Mouse (Mus musculus) ES-E14 (cell line): Measurements from ENCODE around the gene Fus. TPM values are rescaled to one million over a fixed set of nuclear protein-coding genes. Genes with fewer than 3 reads are reported as not detected.

Experiments
- DNase-seq: peaks from one replicate; pipeline ENCODE4 v3.0.0-alpha.2; 2013; ENCODE audit warnings: low read depth, low spot score
- H3K27ac ChIP-seq: 2 replicates; pipeline ENCODE4 v1.5.1; 2012; ENCODE audit warnings: low read depth, mild to moderate bottlenecking, low read length, moderate library complexity, mixed read lengths; ENCODE audit not compliant: poor library complexity, insufficient read depth, severe bottlenecking
- H3K36me3 ChIP-seq: 2 replicates; pipeline ENCODE4 v1.6.1; 2012; ENCODE audit warnings: mild to moderate bottlenecking, low read length, moderate library complexity, mixed read lengths; ENCODE audit not compliant: control insufficient read depth, poor library complexity, insufficient read depth, severe bottlenecking
- H3K4me1 ChIP-seq, 2 experiments: fragments of 150-350 bp in 1 of 2; sonication (generic) in 1 of 2; 2 replicates each; pipeline ENCODE4 v1.6.1; 2012; ENCODE audit warnings: low read length in 2 of 2, mild to moderate bottlenecking in 1 of 2, mixed read lengths in 1 of 2; ENCODE audit not compliant: control insufficient read depth in 2 of 2, insufficient read depth in 2 of 2, poor library complexity in 1 of 2
- H3K4me3 ChIP-seq, 2 experiments: fragments of 150-350 bp in 1 of 2; sonication (generic) in 1 of 2; 2 replicates each; pipeline ENCODE4 v1.5.1; 2012; ENCODE audit warnings: low read length in 2 of 2, low read depth in 1 of 2, mild to moderate bottlenecking in 1 of 2, mixed read lengths in 1 of 2; ENCODE audit not compliant: insufficient read depth in 1 of 2, poor library complexity in 1 of 2, severe bottlenecking in 1 of 2
- H3K9ac ChIP-seq: 2 replicates; pipeline ENCODE4 v1.6.1; 2012; ENCODE audit warnings: low read depth, mild to moderate bottlenecking, low read length, mixed read lengths; ENCODE audit not compliant: poor library complexity, insufficient read depth, severe bottlenecking
- H3K9me3 ChIP-seq: fragments of 150-350 bp; sonication (generic); 2 replicates; pipeline ENCODE4 v1.6.1; 2012; ENCODE audit warnings: low read depth, mild to moderate bottlenecking, low read length; ENCODE audit not compliant: control insufficient read depth, insufficient read depth
- CHD2 ChIP-seq: IDR thresholded peaks from 2 replicates; pipeline ENCODE4 v1.6.1; 2014; ENCODE audit warnings: mild to moderate bottlenecking, low read depth, low read length, inconsistent platforms
- HCFC1 ChIP-seq: IDR thresholded peaks from 2 replicates; pipeline ENCODE4 v1.6.1; 2012; ENCODE audit warnings: low read length, inconsistent platforms, borderline replicate concordance; ENCODE audit not compliant: insufficient read depth
- MAFK ChIP-seq: IDR thresholded peaks from 2 replicates; pipeline ENCODE4 v1.6.1; 2014; ENCODE audit warnings: mild to moderate bottlenecking, low read depth, low read length, inconsistent platforms; ENCODE audit not compliant: insufficient read depth
- ZC3H11A ChIP-seq: IDR thresholded peaks from 2 replicates; pipeline ENCODE4 v1.6.1; 2012; ENCODE audit warnings: low read depth, mild to moderate bottlenecking, inconsistent platforms, low read length, borderline replicate concordance
- ZNF384 ChIP-seq: IDR thresholded peaks from 2 replicates; pipeline ENCODE4 v1.6.1; 2012; ENCODE audit warnings: low read depth, low read length, inconsistent platforms
- in situ Hi-C, 2 experiments: fragments of 600-800 bp; cut with MboI; formaldehyde crosslinking; loops; one replicate each; pipeline ENCODE4 v1.15.1; 2025; ENCODE audit warnings: low sequenced_read_pairs in 2 of 2, inconsistent platforms in 1 of 2; ENCODE audit not compliant: unreplicated experiment in 2 of 2
- total RNA-seq: library from RNA; depleted of rRNA; stranded (reverse); fragments of 300-350 nt; gene quantifications from 2 replicates; pipeline ENCODE4 v1.2.3, GENCODE M21; 2012

The Fus gene
- total RNA-seq, 1 experiment: 142 TPM

DNA sequence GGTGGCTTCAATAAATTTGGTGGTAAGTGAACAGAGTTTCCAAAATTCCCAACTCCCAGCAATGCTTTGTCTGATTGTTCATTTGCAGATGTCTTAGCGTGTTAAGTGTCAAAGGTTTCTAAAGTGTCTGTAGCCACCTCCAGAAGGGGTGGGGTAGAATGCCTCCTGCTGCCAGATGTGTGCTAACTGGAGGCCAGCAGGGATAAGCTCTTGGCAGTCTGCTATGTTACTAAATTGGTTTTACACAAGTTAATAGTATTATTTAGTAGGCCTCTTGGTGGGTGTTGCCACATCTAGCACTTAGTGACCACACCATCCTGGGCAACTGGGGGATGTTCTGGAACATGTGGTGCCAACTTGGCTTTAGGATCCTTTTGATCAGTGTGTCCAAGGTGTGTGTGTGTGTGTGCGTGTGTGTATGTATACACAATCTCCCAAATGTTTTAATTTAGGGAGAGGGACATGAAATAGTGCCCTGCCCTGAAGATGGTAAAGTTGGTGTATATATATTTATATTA, 7.2 kb downstream of the Fus start:
- Histone ChIP-seq H3K27ac (no peak overlapping the region), H3K36me3 (peaks cover 60% of the 10 kb centered on the region), H3K9me3 (no peaks in the 10 kb centered on the region), H3K9ac (no peak overlapping the region), H3K4me3 (no peak overlapping the region), H3K4me1 (peaks cover 0 to 5% of the 10 kb centered on the region in 2 experiments; a peak in 2 of 4 replicates)
- TF ChIP-seq ZNF384: no peak
- no peak for TF ChIP-seq HCFC1
- no peak for TF ChIP-seq MAFK
- TF ChIP-seq CHD2: no peak
- no peak for TF ChIP-seq ZC3H11A
- in situ Hi-C loops: no loop called here
- DNase-seq: no peak

DNA sequence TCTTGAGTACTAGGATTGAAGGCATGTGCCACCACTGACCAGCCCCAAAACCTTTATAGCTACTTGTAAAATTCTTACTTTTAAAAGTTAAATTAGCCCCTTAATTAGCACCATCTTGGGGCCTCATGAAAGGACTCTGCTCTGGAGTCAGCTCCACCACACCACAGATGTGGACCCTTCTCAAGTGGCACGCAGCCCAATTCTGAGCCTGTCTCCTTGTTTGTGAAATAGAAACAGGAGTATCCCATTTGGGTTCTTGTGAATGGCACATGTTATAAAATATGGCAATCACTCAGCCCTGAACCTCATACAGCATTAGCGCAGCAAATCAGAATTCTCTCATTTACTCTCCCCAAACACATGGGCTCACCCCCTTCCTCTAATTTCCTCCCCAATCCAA, 11.6 kb downstream of the Fus start:
- TF ChIP-seq CHD2 (no peak), ZNF384 (no peak), ZC3H11A (no peak), HCFC1 (no peak), MAFK (no peak)
- DNase-seq: no peak
- Histone ChIP-seq H3K9ac (no peak overlapping the region), H3K4me3 (no peak overlapping the region), H3K4me1 (no peaks in the 10 kb centered on the region), H3K27ac (no peak overlapping the region), H3K9me3 (no peaks in the 10 kb centered on the region), H3K36me3 (peaks cover 61% of the 10 kb centered on the region)
- in situ Hi-C loops: no loop called here

DNA sequence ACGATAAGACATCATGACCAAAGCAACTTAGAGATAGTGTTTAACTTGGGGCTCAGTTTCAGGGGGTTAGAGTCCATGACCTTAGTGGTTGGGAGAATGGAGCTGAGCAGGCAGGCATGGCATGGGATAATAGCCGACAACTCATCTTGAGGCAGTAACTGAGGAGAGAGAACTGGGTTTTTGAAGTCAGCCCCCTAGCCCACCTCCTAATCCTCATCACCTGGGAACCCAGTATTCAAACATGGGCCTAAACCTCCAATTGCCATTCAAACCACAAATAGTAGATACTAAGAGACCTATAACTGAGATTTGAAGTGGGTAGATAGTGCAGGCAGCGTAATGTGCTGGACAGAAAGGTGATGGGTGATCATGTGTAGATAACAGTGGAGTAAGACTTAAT, 13.3 kb downstream of the Fus start:
- H3K36me3 ChIP-seq: peaks cover 54% of the 10 kb centered on the region
- H3K9ac ChIP-seq: no peak overlapping the region

DNA sequence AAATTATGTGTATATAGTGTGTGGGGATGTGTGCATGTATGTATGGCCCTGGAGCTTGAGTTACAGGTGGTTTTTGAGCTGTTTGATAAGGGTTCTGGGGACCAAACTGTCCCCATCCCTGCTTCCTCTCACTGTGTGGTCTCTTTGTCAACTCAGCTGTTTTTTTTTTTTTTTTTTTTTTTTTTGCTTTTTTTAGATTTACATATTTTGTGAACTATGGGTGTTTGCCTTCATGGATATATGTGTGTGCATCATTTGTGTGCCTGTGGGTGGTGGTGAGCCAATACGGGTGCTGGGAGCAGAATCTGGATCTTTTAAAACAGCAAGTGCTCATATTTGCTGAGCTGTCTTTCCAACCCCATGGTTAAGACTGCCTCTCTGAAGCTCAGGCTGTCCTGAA, 21.6 kb downstream of the Fus start:
- no peak overlapping the region for H3K9ac ChIP-seq
- in situ Hi-C loops: loop anchor here in 1 of 2 experiments (10.0 kb wide), 1 partner anchor 464 kb away; no protein-coding TSS in a partner anchor
- peaks cover 23% of the 10 kb centered on the region; the same call in 1 of the 2 replicates for H3K36me3 ChIP-seq
- no peak for DNase-seq
- TF ChIP-seq CHD2 (no peak), MAFK (peak; percentile 81), ZC3H11A (no peak), ZNF384 (peak; percentile 82)
- H3K9me3 ChIP-seq: no peaks in the 10 kb centered on the region
- H3K27ac ChIP-seq: no peak overlapping the region
- H3K4me3 ChIP-seq: no peak overlapping the region
- H3K4me1 ChIP-seq: no peaks in the 10 kb centered on the region; a peak in 1 of 4 replicates

More for the DNA sequence above, 13.3 kb downstream of the Fus start:
- Histone ChIP-seq H3K4me3 (no peak overlapping the region), H3K4me1 (no peaks in the 10 kb centered on the region), H3K27ac (no peak overlapping the region), H3K9me3 (no peaks in the 10 kb centered on the region)
- no peak for TF ChIP-seq MAFK
- TF ChIP-seq HCFC1: no peak
- TF ChIP-seq ZC3H11A: no peak
- no peak for DNase-seq
- in situ Hi-C loops: loop anchor here in 1 of 2 experiments (10.0 kb wide), 1 partner anchor 456 kb away; no protein-coding TSS in a partner anchor
